Mouse (Mus musculus) cerebellum, adult 2 months (tissue): ENCODE measurements around the gene Ifna1. TPM values are rescaled to one million over a fixed set of nuclear protein-coding genes. Genes with fewer than 3 reads are reported as not detected.

ENCODE experiments used
- DNase-seq, 2 experiments: peaks; one replicate each; pipeline ENCODE4 v3.0.0; 2021
- H3K27ac ChIP-seq: fragments of 200-500 bp; 2 replicates; pipeline ENCODE4 v1.5.1; 2012; ENCODE audit warnings: low read length, control low read depth, inconsistent platforms; ENCODE audit not compliant: insufficient read depth
- H3K27me3 ChIP-seq: fragments of 200-500 bp; 2 replicates; pipeline ENCODE4 v1.6.1; 2012; ENCODE audit warnings: inconsistent platforms, mild to moderate bottlenecking, low read length, moderate library complexity; ENCODE audit not compliant: control insufficient read depth, insufficient read depth
- H3K4me1 ChIP-seq: fragments of 200-500 bp; 2 replicates; pipeline ENCODE4 v1.6.1; 2011; ENCODE audit warnings: low read length; ENCODE audit not compliant: control insufficient read depth, insufficient read depth
- H3K4me3 ChIP-seq: fragments of 200-500 bp; replicated peaks from 2 replicates; pipeline ENCODE3; 2011; ENCODE audit warnings: mild to moderate bottlenecking, low read depth, low read length, control low read depth; ENCODE audit not compliant: insufficient read depth
- CTCF ChIP-seq: fragments of 200-500 bp; IDR thresholded peaks from 2 replicates; pipeline ENCODE4 v1.5.1; 2011; ENCODE audit warnings: low read depth, mild to moderate bottlenecking, control low read depth, low read length, moderate library complexity, borderline replicate concordance; ENCODE audit not compliant: insufficient read depth
- POLR2A ChIP-seq: fragments of 200-500 bp; IDR thresholded peaks from 2 replicates; pipeline ENCODE4 v1.6.1; 2011; ENCODE audit warnings: low read length, control low read depth, borderline replicate concordance; ENCODE audit not compliant: insufficient read depth
- WGBS: fragments of 180-500 bp; shearing (Covaris S2); methylation state at CpG from one replicate; pipeline ENCODE4 v1.1.7; 2018; 5-methylcytosine and 5-hydroxymethylcytosine counted together
- polyA plus RNA-seq: library from polyadenylated mRNA; depleted of rRNA; stranded (reverse); fragments of >200 nt; gene quantifications from 2 replicates; pipeline ENCODE4 v1.2.3, GENCODE M21; 2012; rRNA removed

The Ifna1 gene
- polyA plus RNA-seq, 1 experiment: not detected

DNA sequence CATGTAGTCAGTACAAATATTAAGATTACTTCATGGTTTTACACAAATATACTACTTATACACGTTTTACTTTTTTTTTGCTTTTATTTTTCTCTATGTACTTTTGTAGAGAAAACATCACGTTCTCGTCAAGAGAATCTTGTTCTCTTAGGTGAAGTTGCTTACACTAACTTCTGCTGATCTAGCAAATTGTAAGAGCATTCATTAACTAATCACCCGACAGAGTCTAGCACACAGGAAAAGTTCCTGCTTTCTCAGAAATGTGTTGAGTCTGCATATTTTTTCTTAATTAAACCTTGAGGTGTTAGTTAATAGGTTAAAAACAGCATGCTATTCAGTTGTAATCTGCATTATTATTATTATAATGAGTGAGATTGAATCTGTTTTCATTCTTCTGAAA lies 28.9 kb downstream of the Ifna1 start:
- TF ChIP-seq POLR2A: no peak
- TF ChIP-seq CTCF: no peak
- Histone ChIP-seq H3K27me3 (no peaks in the 10 kb centered on the region), H3K4me1 (no peaks in the 10 kb centered on the region), H3K4me3 (no peak overlapping the region), H3K27ac (no peak overlapping the region)
- DNase-seq: no peak
- WGBS: 76% methylated on average over 4 of the region's 4 CpGs

- WGBS: 93% methylated on average over 8 of the region's 8 CpGs
- TF ChIP-seq POLR2A (no peak), CTCF (no peak)
- H3K4me1 ChIP-seq: no peaks in the 10 kb centered on the region
Observed at GRCm38 (mm10) chr4:88880101-88880500, 30.2 kb downstream of the Ifna1 start, which contains the start of gene Ifne. Ifne (minus strand) TSS chr4:88880201.

DNA sequence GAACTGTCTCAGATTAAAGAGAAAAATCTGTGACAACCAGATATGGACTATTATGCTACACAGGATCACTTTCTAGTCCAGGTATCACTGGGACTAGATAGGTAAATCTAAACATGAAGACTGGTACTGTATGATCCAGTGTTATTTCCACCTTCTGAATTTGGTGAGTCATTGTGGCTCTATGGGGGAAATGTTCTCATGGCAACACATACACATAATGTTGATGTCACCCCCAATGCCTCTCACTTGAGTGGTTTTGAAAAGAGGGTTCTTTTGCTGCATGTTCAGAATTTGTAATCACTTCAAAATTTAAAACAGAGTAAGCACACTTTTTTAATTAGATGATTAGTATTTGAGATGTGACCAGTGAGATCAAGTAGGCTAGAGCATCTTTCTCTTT lies 38.3 kb downstream of the Ifna1 start:
- no peaks in the 10 kb centered on the region for H3K27me3 ChIP-seq
- no peak overlapping the region for H3K4me3 ChIP-seq
- no peak for DNase-seq
- no peak for TF ChIP-seq CTCF
- TF ChIP-seq POLR2A: no peak
- H3K27ac ChIP-seq: no peak overlapping the region
- no peaks in the 10 kb centered on the region for H3K4me1 ChIP-seq

More at GRCm38 (mm10) chr4:88880101-88880500, 30.2 kb downstream of the Ifna1 start, which contains the start of gene Ifne:
- no peak for DNase-seq
- Histone ChIP-seq H3K27me3 (no peaks in the 10 kb centered on the region), H3K4me3 (no peak within 1 kb of the TSS), H3K27ac (no peak within 1 kb of the TSS)

DNA sequence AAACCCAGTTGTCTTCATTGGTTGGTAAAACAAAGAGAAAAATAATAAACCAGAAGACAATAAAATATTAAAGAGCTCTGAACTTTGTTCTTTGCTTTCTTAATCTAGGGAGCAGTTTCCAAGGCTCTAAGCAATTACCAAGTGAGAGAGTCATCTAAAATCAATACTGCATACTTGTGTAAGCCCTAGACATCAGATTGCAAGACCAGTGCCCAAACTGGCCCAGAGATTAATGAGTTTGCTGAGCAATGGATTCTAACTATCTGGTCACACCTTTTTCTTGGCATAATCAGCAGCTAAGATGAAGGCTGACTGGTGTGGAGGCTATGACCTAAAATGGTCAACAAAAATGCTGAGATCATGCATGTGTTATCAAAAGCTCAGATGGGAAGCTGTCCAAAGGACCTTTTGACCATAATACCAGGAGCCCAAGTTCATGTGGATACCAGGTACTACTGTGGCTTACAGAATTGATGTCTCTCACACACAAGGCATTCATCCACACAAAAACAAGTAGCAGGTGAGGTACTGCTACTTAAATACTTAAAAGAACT lies 43.4 kb downstream of the Ifna1 start:
- DNase-seq: no peak
- no peaks in the 10 kb centered on the region for H3K4me1 ChIP-seq
- no peaks in the 10 kb centered on the region for H3K27me3 ChIP-seq
- no peak overlapping the region for H3K4me3 ChIP-seq
- no peak overlapping the region for H3K27ac ChIP-seq
- TF ChIP-seq POLR2A (no peak), CTCF (no peak)

Other genes with a start within 250 kb of the Ifna1 start
- not detected in 2 replicates for gene Ifna12, start 246.7 kb upstream of the Ifna1 start, polyA plus RNA-seq
- gene C87499, start 215.7 kb upstream of the Ifna1 start, polyA plus RNA-seq: not detected in 2 replicates
- not detected in 2 replicates for gene Ifna13, start 205.6 kb upstream of the Ifna1 start, polyA plus RNA-seq
- not detected in 2 replicates for gene Ifna16, start 173.2 kb upstream of the Ifna1 start, polyA plus RNA-seq
- gene Ifna2, start 166.2 kb upstream of the Ifna1 start, polyA plus RNA-seq: not detected in 2 replicates
- not detected in 2 replicates for gene Ifnab, start 158.7 kb upstream of the Ifna1 start, polyA plus RNA-seq
- 0.59 and 1.2 TPM in 2 replicates for gene Gm26566, start 128.3 kb upstream of the Ifna1 start, polyA plus RNA-seq
- 43.6 and 44.7 TPM in 2 replicates for gene Klhl9, start 127.6 kb upstream of the Ifna1 start, polyA plus RNA-seq
- gene Gm13271, start 95.2 kb upstream of the Ifna1 start, polyA plus RNA-seq: not detected in 2 replicates
- gene Gm13283, start 90.0 kb upstream of the Ifna1 start, polyA plus RNA-seq: not detected in 2 replicates
- not detected in 2 replicates for gene Gm13290, start 76.3 kb upstream of the Ifna1 start, polyA plus RNA-seq
- gene Gm13289, start 73.2 kb upstream of the Ifna1 start, polyA plus RNA-seq: not detected in 2 replicates
- not detected in 2 replicates for gene Gm13272, start 70.2 kb upstream of the Ifna1 start, polyA plus RNA-seq
- not detected in 2 replicates for gene Ifnz, start 68.0 kb upstream of the Ifna1 start, polyA plus RNA-seq
- gene Gm13276, start 64.4 kb upstream of the Ifna1 start, polyA plus RNA-seq: not detected in 2 replicates
- not detected in 2 replicates for gene Gm13277, start 61.5 kb upstream of the Ifna1 start, polyA plus RNA-seq
- gene Gm13278, start 58.5 kb upstream of the Ifna1 start, polyA plus RNA-seq: not detected in 2 replicates
- gene Gm13275, start 55.6 kb upstream of the Ifna1 start, polyA plus RNA-seq: not detected in 2 replicates
- not detected in 2 replicates for gene Gm13279, start 52.7 kb upstream of the Ifna1 start, polyA plus RNA-seq
- gene Gm13285, start 50.4 kb upstream of the Ifna1 start, polyA plus RNA-seq: not detected in 2 replicates
- not detected in 2 replicates for gene Gm13287, start 46.8 kb upstream of the Ifna1 start, polyA plus RNA-seq
- gene Gm13288, start 44.6 kb upstream of the Ifna1 start, polyA plus RNA-seq: not detected in 2 replicates
- gene Ifna7, start 33.9 kb upstream of the Ifna1 start, polyA plus RNA-seq: not detected in 2 replicates
- gene Ifna11, start 30.1 kb upstream of the Ifna1 start, polyA plus RNA-seq: not detected in 2 replicates
- not detected in 2 replicates for gene Ifna6, start 22.7 kb upstream of the Ifna1 start, polyA plus RNA-seq
- gene Ifna5, start 14.6 kb upstream of the Ifna1 start, polyA plus RNA-seq: not detected in 2 replicates
- not detected in 2 replicates for gene Ifna4, start 8.2 kb upstream of the Ifna1 start, polyA plus RNA-seq
- gene Ifne, start 30.1 kb downstream of the Ifna1 start, polyA plus RNA-seq: not detected in 2 replicates